Mouse (Mus musculus) hindbrain, embryonic 14.5 days (tissue): ENCODE data around the gene Pafah2. TPM values are rescaled to one million over a fixed set of nuclear protein-coding genes. Genes with fewer than 3 reads are reported as not detected.

Experiments used
- ATAC-seq: fragments of 200-750 bp; cut with Nextera tagmentation; 2 replicates; pipeline ENCODE4 v1.8.0; 2017; ENCODE audit warnings: moderate number of reproducible peaks, mild to moderate bottlenecking, moderate TSS enrichment, moderate library complexity; ENCODE audit not compliant: low FRiP score
- DNase-seq: peaks from one replicate; pipeline ENCODE4 v3.0.0-alpha.2; 2015; ENCODE audit warnings: low spot score
- H3K27ac ChIP-seq: fragments of 300-500 bp; sonication (generic); 2 replicates; pipeline ENCODE4 v1.5.1; 2014; ENCODE audit warnings: mild to moderate bottlenecking, moderate library complexity
- H3K27me3 ChIP-seq: fragments of 300-500 bp; sonication (generic); 2 replicates; pipeline ENCODE4 v1.6.1; 2014; ENCODE audit warnings: mild to moderate bottlenecking, low read length, mixed read lengths; ENCODE audit not compliant: control insufficient read depth, insufficient read depth
- H3K36me3 ChIP-seq: fragments of 300-500 bp; sonication (generic); replicated peaks from 2 replicates; pipeline ENCODE4 v1.6.1; 2014; ENCODE audit not compliant: control insufficient read depth, insufficient read depth
- H3K4me1 ChIP-seq: fragments of 300-500 bp; sonication (generic); replicated peaks from 2 replicates; pipeline ENCODE4 v1.6.1; 2014; ENCODE audit warnings: antibody characterized with exemption, low read length, mixed read lengths; ENCODE audit not compliant: control insufficient read depth, insufficient read depth
- H3K4me2 ChIP-seq: fragments of 300-500 bp; sonication (generic); replicated peaks from 2 replicates; pipeline ENCODE4 v1.6.1; 2014; ENCODE audit warnings: mild to moderate bottlenecking, moderate library complexity
- H3K4me3 ChIP-seq: fragments of 300-500 bp; sonication (generic); replicated peaks from 2 replicates; pipeline ENCODE4 v1.5.1; 2014; ENCODE audit warnings: mild to moderate bottlenecking, low read length
- H3K9ac ChIP-seq: fragments of 300-500 bp; sonication (generic); 2 replicates; pipeline ENCODE4 v1.6.1; 2014
- H3K9me3 ChIP-seq: fragments of 300-500 bp; sonication (generic); 2 replicates; pipeline ENCODE4 v1.6.1; 2016; ENCODE audit warnings: low read length; ENCODE audit not compliant: control insufficient read depth
- WGBS: fragments of 180-500 bp; shearing (Covaris S2); extraction: QIAGEN DNeasy Blood & Tissue Kit; methylation state at CpG from one replicate; pipeline ENCODE4 v1.1.7; 2014; 5-methylcytosine and 5-hydroxymethylcytosine counted together
- polyA plus RNA-seq: library from polyadenylated mRNA; unstranded; fragments of >200 nt; fragmentation: Nextera tagmentation; extraction: Ambion mirVana; gene quantifications from 2 replicates; pipeline ENCODE4 v1.2.1, GENCODE M21; 2014

Pafah2 gene
- polyA plus RNA-seq, 1 experiment from 2014 or later = 6.8 TPM

- H3K27ac ChIP-seq = peak overlapping the region; percentile 82; the same call in 1 of the 2 replicates
- 73% methylated on average over 16 of the region's 16 CpGs for WGBS
- H3K36me3 ChIP-seq = no peaks in the 10 kb centered on the region
- H3K9ac ChIP-seq = peak overlapping the region; percentile 59
- DNase-seq = no peak
- H3K27me3 ChIP-seq = no peaks in the 10 kb centered on the region
- H3K4me2 ChIP-seq = peak overlapping the region; percentile 56
- no peak overlapping the region; the same call in 1 of the 2 replicates for H3K4me3 ChIP-seq
- peaks cover 28% of the 10 kb centered on the region; the same call in 1 of the 2 replicates for H3K4me1 ChIP-seq
- no peak for ATAC-seq
- H3K9me3 ChIP-seq = no peaks in the 10 kb centered on the region
Measured at GRCm38 (mm10) chr4:134401856-134402570, 5.9 kb downstream of the Pafah2 start.

DNA sequence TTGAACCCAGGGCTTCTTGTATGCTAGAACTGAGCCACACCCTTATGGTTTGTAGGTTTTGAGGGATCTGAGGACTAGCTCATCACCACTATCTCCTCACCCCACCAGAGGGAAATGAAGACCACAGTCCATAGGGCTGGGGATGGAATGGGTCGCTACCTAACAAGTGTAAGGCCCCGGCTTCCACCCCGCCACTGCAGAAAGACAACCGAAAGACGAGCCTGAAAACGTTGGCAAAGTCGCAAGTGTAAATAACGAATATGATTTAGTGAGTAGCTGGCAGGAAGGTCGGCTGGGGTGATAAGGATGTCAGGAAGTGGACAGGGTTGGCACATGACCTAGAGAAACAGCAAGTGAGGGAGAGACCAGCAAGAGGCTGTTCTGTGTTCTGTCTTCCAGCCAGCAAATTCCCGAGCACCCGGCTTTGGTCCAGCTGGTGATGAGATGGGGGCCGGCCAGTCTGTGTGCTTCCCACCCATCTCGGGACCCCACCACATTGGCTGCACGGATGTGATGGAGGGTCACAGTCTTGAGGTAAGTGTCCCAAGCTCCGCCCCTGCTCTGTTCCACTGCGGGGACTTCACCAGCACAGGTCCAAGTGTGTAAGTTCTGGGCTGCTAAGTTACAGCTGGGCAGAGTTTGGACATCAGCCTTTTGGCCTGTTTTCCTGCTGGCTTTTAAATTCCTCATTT, 6.6 kb downstream of the Pafah2 start:
- no peak overlapping the region for H3K4me3 ChIP-seq
- whole genome bisulfite sequencing = 80% methylated on average over 16 of the region's 16 CpGs
- no peaks in the 10 kb centered on the region for H3K36me3 ChIP-seq
- H3K27me3 ChIP-seq = no peaks in the 10 kb centered on the region
- H3K27ac ChIP-seq = no peak overlapping the region
- H3K9ac ChIP-seq = no peak overlapping the region
- no peak for DNase-seq
- peaks cover 26% of the 10 kb centered on the region; the same call in 1 of the 2 replicates for H3K4me1 ChIP-seq
- no peak for ATAC-seq
- H3K9me3 ChIP-seq = no peaks in the 10 kb centered on the region
- H3K4me2 ChIP-seq = no peak overlapping the region

- WGBS = 50% methylated on average over 7 of the region's 7 CpGs
- Histone ChIP-seq H3K27me3 (no peaks in the 10 kb centered on the region), H3K9me3 (no peaks in the 10 kb centered on the region), H3K4me3 (no peak overlapping the region), H3K27ac (no peak overlapping the region), H3K4me2 (no peak overlapping the region), H3K36me3 (no peaks in the 10 kb centered on the region), H3K9ac (no peak overlapping the region), H3K4me1 (peaks cover 26% of the 10 kb centered on the region; the same call in 1 of the 2 replicates)
- ATAC-seq = no peak
- no peak for DNase-seq
Measured at GRCm38 (mm10) chr4:134403721-134404120, 7.6 kb downstream of the Pafah2 start.

DNA sequence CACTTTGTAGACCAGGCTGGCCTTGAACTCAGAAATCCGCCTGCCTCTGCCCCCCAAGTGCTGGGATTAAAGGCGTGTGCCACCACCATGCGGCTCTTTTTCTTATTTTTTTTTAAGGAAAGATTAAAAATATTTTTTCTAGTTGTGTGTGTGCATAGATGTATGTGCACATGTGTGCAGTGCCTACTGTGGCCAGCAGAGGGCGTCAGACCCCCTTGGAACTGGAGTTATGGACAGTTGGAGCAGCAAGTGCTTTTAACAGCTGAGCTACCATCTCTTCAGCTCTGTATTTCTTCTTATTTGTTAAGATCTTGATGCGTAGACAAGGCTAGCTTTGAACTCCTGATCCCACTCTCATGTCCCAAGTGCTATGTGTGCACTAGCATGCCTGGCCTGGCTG, 13.2 kb downstream of the Pafah2 start:
- Histone ChIP-seq H3K27ac (no peak overlapping the region), H3K4me2 (no peak overlapping the region), H3K4me3 (no peak overlapping the region), H3K36me3 (peaks cover 8% of the 10 kb centered on the region; the same call in 1 of the 2 replicates), H3K9me3 (no peaks in the 10 kb centered on the region), H3K9ac (no peak overlapping the region), H3K4me1 (no peaks in the 10 kb centered on the region), H3K27me3 (no peaks in the 10 kb centered on the region)
- DNase-seq (no peak), ATAC-seq (no peak)
- WGBS = 71% methylated on average over 5 of the region's 5 CpGs

GRCm38 (mm10) chr4:134416177-134416576, 20.1 kb downstream of the Pafah2 start:
- Histone ChIP-seq H3K4me2 (no peak overlapping the region), H3K27ac (peak overlapping the region; percentile 26; the same call in 1 of the 2 replicates)
- DNase-seq = no peak

GRCm38 (mm10) chr4:134416602-134417001, 20.5 kb downstream of the Pafah2 start:
- DNase-seq (no peak), ATAC-seq (no peak)
- Histone ChIP-seq H3K9me3 (no peaks in the 10 kb centered on the region), H3K36me3 (peaks cover 11% of the 10 kb centered on the region; the same call in 1 of the 2 replicates), H3K9ac (0 out of 2 replicates have a peak overlapping the region, but pooled peaks have one; percentile 11), H3K27me3 (no peaks in the 10 kb centered on the region), H3K27ac (peak overlapping the region; percentile 26; the same call in 1 of the 2 replicates), H3K4me1 (peaks cover 12% of the 10 kb centered on the region), H3K4me2 (no peak overlapping the region), H3K4me3 (no peak overlapping the region)
- WGBS = 55% methylated on average over 15 of the region's 15 CpGs

More at GRCm38 (mm10) chr4:134416177-134416576, 20.1 kb downstream of the Pafah2 start:
- Histone ChIP-seq H3K9me3 (no peaks in the 10 kb centered on the region), H3K27me3 (no peaks in the 10 kb centered on the region), H3K4me3 (no peak overlapping the region), H3K36me3 (peaks cover 11% of the 10 kb centered on the region; the same call in 1 of the 2 replicates), H3K4me1 (peaks cover 12% of the 10 kb centered on the region), H3K9ac (no peak overlapping the region)
- 71% methylated on average over 17 of the region's 17 CpGs for WGBS
- ATAC-seq = no peak

DNA sequence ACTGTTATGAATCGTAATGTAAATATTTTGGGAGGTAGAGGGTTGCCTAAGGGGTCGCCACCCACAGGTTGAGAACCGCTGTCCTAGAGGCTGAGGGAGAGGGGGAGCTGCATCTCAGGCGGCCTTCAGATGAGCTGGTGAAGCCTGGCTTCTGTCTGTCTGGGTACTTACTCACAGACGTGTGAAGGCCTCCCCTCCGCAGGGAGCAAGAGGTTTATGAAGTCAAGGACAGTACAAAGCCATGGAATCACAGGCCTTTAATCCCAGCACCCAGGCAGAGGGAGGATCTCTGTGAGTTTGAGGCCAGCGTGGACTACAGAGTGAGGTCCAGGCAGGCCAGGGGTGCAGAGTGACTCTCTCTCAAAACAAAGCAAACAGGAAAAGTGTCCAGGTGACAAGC, 21.0 kb downstream of the Pafah2 start:
- no peak overlapping the region for H3K4me3 ChIP-seq
- H3K27me3 ChIP-seq = no peaks in the 10 kb centered on the region
- peaks cover 11% of the 10 kb centered on the region; the same call in 1 of the 2 replicates for H3K36me3 ChIP-seq
- no peak for ATAC-seq
- WGBS = 73% methylated on average over 7 of the region's 7 CpGs
- H3K4me1 ChIP-seq = peaks cover 12% of the 10 kb centered on the region
- peak overlapping the region; percentile 26; the same call in 1 of the 2 replicates for H3K27ac ChIP-seq
- 0 out of 2 replicates have a peak overlapping the region, but pooled peaks have one; percentile 11 for H3K9ac ChIP-seq
- H3K9me3 ChIP-seq = no peaks in the 10 kb centered on the region
- no peak overlapping the region for H3K4me2 ChIP-seq
- DNase-seq = no peak

- H3K27ac ChIP-seq = 0 out of 2 replicates have a peak overlapping the region, but pooled peaks have one; percentile 29
- H3K9ac ChIP-seq = no peak overlapping the region
- DNase-seq (no peak), ATAC-seq (no peak)
- 44% methylated on average over 11 of the region's 11 CpGs for WGBS
- H3K9me3 ChIP-seq = no peaks in the 10 kb centered on the region
- no peak overlapping the region for H3K4me2 ChIP-seq
- H3K36me3 ChIP-seq = no peaks in the 10 kb centered on the region
- H3K4me3 ChIP-seq = no peak overlapping the region
- H3K27me3 ChIP-seq = no peaks in the 10 kb centered on the region
- peaks cover 4% of the 10 kb centered on the region for H3K4me1 ChIP-seq
Measured at GRCm38 (mm10) chr4:134421971-134422370, 25.9 kb downstream of the Pafah2 start.

- H3K4me2 ChIP-seq = no peak overlapping the region
- 77% methylated on average over 7 of the region's 7 CpGs for WGBS
- no peak overlapping the region for H3K4me3 ChIP-seq
- no peaks in the 10 kb centered on the region for H3K27me3 ChIP-seq
- H3K36me3 ChIP-seq = no peaks in the 10 kb centered on the region
- no peak for DNase-seq
- no peaks in the 10 kb centered on the region for H3K4me1 ChIP-seq
- H3K9me3 ChIP-seq = no peaks in the 10 kb centered on the region
- H3K9ac ChIP-seq = no peak overlapping the region
- no peak overlapping the region for H3K27ac ChIP-seq
- no peak for ATAC-seq
Measured at GRCm38 (mm10) chr4:134423949-134424348, 27.8 kb downstream of the Pafah2 start.
